Comparison of ENCODE assay signal across 10 mouse cellular contexts in the genomic region with DNA sequence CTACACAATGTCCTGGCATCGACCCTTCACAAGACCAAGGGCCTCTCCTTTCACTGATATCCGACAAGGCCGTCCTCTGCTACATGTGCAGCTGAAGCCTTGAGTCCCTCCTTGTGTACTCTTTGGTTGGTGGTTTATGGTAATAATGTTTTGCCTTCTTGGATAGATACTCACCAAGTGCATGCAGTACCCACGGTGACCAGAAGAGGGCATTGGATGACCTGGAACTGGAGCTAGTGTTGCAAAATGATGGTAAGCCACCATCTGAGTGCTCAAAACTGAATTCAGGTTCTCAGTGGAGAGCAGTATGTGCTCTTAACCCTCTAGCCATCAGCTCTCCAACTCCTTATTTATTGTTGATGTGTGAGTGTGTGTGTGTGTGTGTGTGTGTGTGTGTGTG.
A peak's percentile ranks its signal among the peaks of the same experiment; 100 is the strongest.
DNase-seq lines count a peak whose midpoint lies in the region; ATAC-seq and TF ChIP-seq lines count a peak whose summit lies in the region.
"Had no signal": no experiment of that assay in that cellular context is flagged by ENCODE, and none has a peak within 500 bp of the region (broad histone marks: within the 10 kb centered on the region; RNA-seq: fewer than 3 reads in every experiment).

No protein-coding gene starts in this region.

- WGBS in heart, adult 2 months: 72% methylated on average over 4 of the region's 4 CpGs
- 86% methylated on average over 4 of the region's 4 CpGs for WGBS in heart, embryonic 10.5 days
- 87% methylated on average over 4 of the region's 4 CpGs for WGBS in lung, postnatal 0 days
- 78% methylated on average over 4 of the region's 4 CpGs for WGBS in neural tube, embryonic 11.5 days

- DNase-seq in heart, adult 2 months: no peak
- DNase-seq in heart, embryonic 10.5 days (ENCODE audit: low spot score): no peak
- no peak for DNase-seq in lung, postnatal 0 days (ENCODE audit: low spot score)
- DNase-seq in lung, postnatal 14 days: no peak
- DNase-seq in R1 (ENCODE audit: low read depth, low spot score): peak; percentile 65
- peak; percentile 9 for DNase-seq in neural tube, embryonic 11.5 days (ENCODE audit: low spot score)
- no peak for DNase-seq in adrenal gland, postnatal 14 days
- DNase-seq in layer of hippocampus, postnatal 36 days: no peak
- DNase-seq: thymus, adult 2 months had no signal

- no peaks in the 10 kb centered on the region for H3K79me2 ChIP-seq in heart, adult 2 months (replicated peaks; ENCODE audit: control insufficient read depth, insufficient read depth, low read length)

- no peak for TF ChIP-seq EP300 in heart, adult 2 months (IDR thresholded peaks at IDR 0.05; ENCODE audit: insufficient read depth, low read depth, low read length)
- TF ChIP-seq EP300 in lung, postnatal 0 days (IDR thresholded peaks at IDR 0.05): no peak

- TF ChIP-seq CTCF in heart, adult 2 months (IDR thresholded peaks at IDR 0.05): peak; percentile 41
- TF ChIP-seq CTCF in lung, postnatal 0 days (IDR thresholded peaks at IDR 0.05): peak; percentile 15; the same call in 1 of the 2 replicates

- no peak for ATAC-seq in lung, postnatal 0 days
- no peak for ATAC-seq in neural tube, embryonic 11.5 days (ENCODE audit: insufficient read depth, low FRiP score, low TSS enrichment)
- ATAC-seq: liver, embryonic 12.5 days had no signal

- TF ChIP-seq POLR2A in heart, adult 2 months (IDR thresholded peaks at IDR 0.05; ENCODE audit: insufficient read depth, low read depth, low read length): no peak

- H3K4me1 ChIP-seq in heart, adult 2 months (ENCODE audit: control insufficient read depth, insufficient read depth, low read length): no peaks in the 10 kb centered on the region
- no peaks in the 10 kb centered on the region for H3K4me1 ChIP-seq in heart, embryonic 10.5 days
- H3K4me1 ChIP-seq in lung, postnatal 0 days (ENCODE audit: insufficient read depth, low read depth, low read length): no peaks in the 10 kb centered on the region
- no peaks in the 10 kb centered on the region for H3K4me1 ChIP-seq in neural tube, embryonic 11.5 days (ENCODE audit: control insufficient read depth, insufficient read depth, low read length)
- H3K4me1 ChIP-seq: liver, embryonic 12.5 days had no signal

- intact Hi-C loops in heart, adult 2 months (cut with DNase I): no loop called here

- H3K36me3 ChIP-seq in heart, adult 2 months (ENCODE audit: control insufficient read depth, insufficient read depth, low read length): no peaks in the 10 kb centered on the region
- H3K36me3 ChIP-seq in heart, embryonic 10.5 days: no peaks in the 10 kb centered on the region
- H3K36me3 ChIP-seq in lung, postnatal 0 days (ENCODE audit: insufficient read depth, low read length): no peaks in the 10 kb centered on the region
- no peaks in the 10 kb centered on the region for H3K36me3 ChIP-seq in neural tube, embryonic 11.5 days (ENCODE audit: control insufficient read depth, insufficient read depth, low read length)
- H3K36me3 ChIP-seq: liver, embryonic 12.5 days had no signal

- H3K9me3 ChIP-seq in heart, embryonic 10.5 days: no peaks in the 10 kb centered on the region; the same call in 1 of the 2 replicates
- H3K9me3 ChIP-seq in lung, postnatal 0 days (ENCODE audit: low read length): no peaks in the 10 kb centered on the region
- no peaks in the 10 kb centered on the region for H3K9me3 ChIP-seq in neural tube, embryonic 11.5 days (ENCODE audit: control insufficient read depth, low read length)
- H3K9me3 ChIP-seq: liver, embryonic 12.5 days had no signal

- H3K27me3 ChIP-seq in heart, adult 2 months (ENCODE audit: control insufficient read depth, insufficient read depth, low read length): no peaks in the 10 kb centered on the region
- H3K27me3 ChIP-seq in heart, embryonic 10.5 days (ENCODE audit: insufficient read depth, poor library complexity, severe bottlenecking): no peaks in the 10 kb centered on the region
- H3K27me3 ChIP-seq in lung, postnatal 0 days (replicated peaks; ENCODE audit: insufficient read depth, low read length): no peaks in the 10 kb centered on the region
- H3K27me3 ChIP-seq in neural tube, embryonic 11.5 days (ENCODE audit: control insufficient read depth, insufficient read depth, low read length): no peaks in the 10 kb centered on the region
- H3K27me3 ChIP-seq: liver, embryonic 12.5 days had no signal

- H3K4me2 ChIP-seq in lung, postnatal 0 days (replicated peaks; ENCODE audit: low read depth, low read length): no peak overlapping the region
- no peak overlapping the region for H3K4me2 ChIP-seq in neural tube, embryonic 11.5 days (ENCODE audit: low read depth)
- H3K4me2 ChIP-seq: liver, embryonic 12.5 days had no signal

- no peak overlapping the region for H3K27ac ChIP-seq in heart, adult 2 months
- no peak overlapping the region for H3K27ac ChIP-seq in heart, embryonic 10.5 days
- no peak overlapping the region for H3K27ac ChIP-seq in lung, postnatal 0 days (ENCODE audit: low read length)
- H3K27ac ChIP-seq in neural tube, embryonic 11.5 days (ENCODE audit: low read depth, low read length): no peak overlapping the region
- H3K27ac ChIP-seq: liver, embryonic 12.5 days had no signal

- H3K4me3 ChIP-seq in heart, adult 2 months: no peak overlapping the region
- H3K4me3 ChIP-seq in heart, embryonic 10.5 days: no peak overlapping the region
- H3K4me3 ChIP-seq in lung, postnatal 0 days (ENCODE audit: low read depth, low read length): no peak overlapping the region
- H3K4me3 ChIP-seq in neural tube, embryonic 11.5 days (ENCODE audit: low read depth, low read length): no peak overlapping the region
- H3K4me3 ChIP-seq: liver, embryonic 12.5 days had no signal

- H3K9ac ChIP-seq in heart, adult 2 months (ENCODE audit: low read depth, low read length): no peak overlapping the region
- H3K9ac ChIP-seq in lung, postnatal 0 days (replicated peaks; ENCODE audit: low read depth): no peak overlapping the region
- no peak overlapping the region for H3K9ac ChIP-seq in neural tube, embryonic 11.5 days (ENCODE audit: low read length)
- H3K9ac ChIP-seq: liver, embryonic 12.5 days had no signal

Comparison
In these comparisons a context has a peak if more than half of its experiments do, and no peak if none do; other contexts are left out.
1. DNase-seq: peak in R1 (single experiment) and neural tube, embryonic 11.5 days (single experiment); none in heart, adult 2 months (0 of 2), heart, embryonic 10.5 days (single experiment), lung, postnatal 0 days (single experiment), lung, postnatal 14 days (single experiment), adrenal gland, postnatal 14 days (single experiment) and layer of hippocampus, postnatal 36 days (0 of 2).